Mouse (Mus musculus): ENCODE data around the gene Slc5a9.
"Not testable (repeated sequence)": the region's sequence is repeated elsewhere in the genome, so short reads cannot be mapped to it uniquely, and the experiment has no call there.

The Slc5a9 gene

DNA sequence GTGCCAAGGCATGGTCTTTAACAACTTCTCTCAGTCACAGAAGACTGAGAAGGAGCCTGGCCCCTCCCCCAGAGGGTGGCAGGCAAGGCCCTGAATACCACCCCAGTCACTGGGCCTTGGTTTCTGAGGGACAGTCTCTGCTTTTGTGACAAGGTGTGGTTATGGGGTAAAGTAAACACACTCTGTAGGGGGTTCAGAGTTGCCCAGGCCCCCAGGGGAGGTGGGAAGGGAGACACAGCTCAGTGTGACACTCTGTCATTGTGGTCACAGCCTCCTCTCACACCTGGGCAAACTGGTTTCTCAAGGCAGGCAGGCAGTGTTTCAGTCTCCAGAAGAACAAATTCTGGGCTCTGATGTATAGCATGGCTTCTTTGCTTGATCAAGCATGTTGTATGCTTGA, at the start of gene Slc5a9:
TSS of gene Slc5a9 (minus strand) at position 144 of the 400 bp plus-strand sequence.
- no peak for DNase-seq (ENCODE audit: low read depth, low spot score)

DNA sequence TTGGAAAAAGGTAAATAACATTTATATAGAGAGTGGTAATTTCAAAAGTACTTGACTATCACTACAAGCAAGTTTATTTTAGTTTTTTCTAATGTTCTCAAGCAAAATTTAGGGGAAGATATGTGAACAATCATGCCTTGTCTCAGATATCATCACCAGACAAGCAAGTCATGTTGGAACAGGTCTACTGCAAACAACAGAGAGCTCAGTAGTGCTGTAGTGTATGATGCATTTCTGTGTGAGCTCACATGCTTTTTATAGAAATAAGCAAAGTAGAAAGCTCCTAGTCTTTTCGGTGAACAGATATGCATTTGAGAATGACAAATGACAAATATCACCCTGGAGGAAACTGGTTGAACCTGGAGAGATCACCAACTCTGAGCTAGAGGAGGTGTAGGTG, 16.4 kb upstream of the Slc5a9 start, which contains the start of gene Skint8:
TSS of gene Skint8 (plus strand) at position 301 of the 400 bp plus-strand sequence.
- no peak for DNase-seq (ENCODE audit: low read depth, low spot score)

DNA sequence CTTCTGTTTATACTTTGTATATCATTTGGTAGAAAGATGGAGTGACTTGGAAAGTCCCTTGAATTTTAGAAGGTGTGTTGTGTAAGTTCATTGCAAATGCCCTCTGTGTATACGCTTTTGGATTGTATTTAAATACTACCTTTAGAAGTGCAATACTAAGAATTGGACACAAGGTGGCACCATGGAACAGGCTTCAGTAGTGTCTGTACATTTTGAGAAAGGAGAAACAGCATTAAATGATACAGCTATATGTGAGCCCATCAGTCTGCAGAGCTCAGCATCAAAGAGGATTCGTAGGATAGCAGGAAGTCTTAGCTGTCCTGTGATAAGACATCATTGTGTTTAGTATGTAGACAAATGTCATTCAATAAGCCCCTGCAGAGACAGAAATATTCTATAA, 5.2 kb upstream of the Slc5a9 start:
- DNase-seq (ENCODE audit: low read depth, low spot score), result peak; percentile 11

DNA sequence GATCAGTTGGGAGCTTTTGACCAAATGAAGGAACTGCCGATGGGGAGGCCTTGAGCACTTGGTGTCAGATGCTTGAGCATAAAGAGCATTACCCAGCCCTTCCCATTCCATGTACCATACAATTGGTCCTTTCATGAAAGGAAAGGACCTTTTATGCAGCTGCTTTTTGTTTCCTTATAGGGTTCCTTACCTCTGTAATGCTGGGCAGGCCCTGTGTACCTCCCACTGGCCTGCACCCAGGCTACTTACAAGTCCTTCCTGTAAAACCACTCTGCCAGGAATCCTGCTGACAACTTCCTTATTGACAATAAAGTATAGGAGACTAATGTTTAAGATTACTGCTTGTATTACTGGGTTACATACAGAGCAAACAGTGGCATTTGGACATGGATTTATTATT, 1.2 kb downstream of the Slc5a9 start:
- no peak for DNase-seq (ENCODE audit: low read depth, low spot score)

DNA sequence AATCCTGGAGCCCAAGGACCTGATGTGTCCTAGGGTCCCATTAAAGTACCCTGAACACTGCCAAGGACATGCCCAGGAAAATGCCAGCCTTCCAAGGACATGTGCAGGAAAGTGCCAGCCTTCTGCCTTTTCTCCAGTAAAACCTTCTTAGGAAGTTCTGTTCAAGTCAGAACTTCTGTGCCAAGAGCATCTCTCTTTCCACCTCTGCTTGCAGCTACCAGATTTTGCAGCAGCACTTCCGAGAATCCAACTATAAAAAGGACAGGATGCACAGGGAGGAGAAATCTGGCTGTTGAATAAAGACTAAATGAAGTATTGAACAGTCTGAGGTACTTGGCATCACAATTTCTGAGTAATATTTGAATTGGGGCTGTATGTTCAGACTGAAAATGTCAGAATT, 2.2 kb downstream of the Slc5a9 start:
- not testable (repeated sequence) for DNase-seq (ENCODE audit: low read depth, low spot score)

DNA sequence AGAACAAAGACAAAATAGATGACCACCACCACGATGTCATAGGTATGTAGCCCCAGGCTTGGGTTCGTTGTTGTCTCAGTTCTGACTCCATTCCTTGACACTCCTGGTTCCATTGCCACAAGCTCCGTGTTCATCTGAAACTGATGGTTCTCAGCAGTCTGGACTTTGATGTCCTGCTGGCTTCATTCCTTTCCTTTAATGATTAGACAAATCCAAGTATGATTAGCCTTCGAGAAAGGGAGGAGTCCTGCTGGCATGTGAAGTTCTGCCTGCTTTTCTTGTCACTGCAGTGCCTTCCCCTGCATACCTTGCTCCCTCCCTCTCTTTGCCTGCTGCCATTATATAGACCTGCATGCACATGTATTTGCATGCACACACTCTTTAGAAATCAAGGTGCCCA, 4.2 kb downstream of the Slc5a9 start:
- no peak for DNase-seq (ENCODE audit: low read depth, low spot score)

GRCm38 (mm10) chr4:111897755-111898154, 5.0 kb downstream of the Slc5a9 start:
- DNase-seq (ENCODE audit: low read depth, low spot score), result no peak

- no peak for DNase-seq (ENCODE audit: low read depth, low spot score)
Measured at GRCm38 (mm10) chr4:111892138-111892537, 10.6 kb downstream of the Slc5a9 start.

- DNase-seq (ENCODE audit: low read depth, low spot score), result peak; percentile 26
Measured at GRCm38 (mm10) chr4:111886607-111887006, 16.1 kb downstream of the Slc5a9 start.

DNA sequence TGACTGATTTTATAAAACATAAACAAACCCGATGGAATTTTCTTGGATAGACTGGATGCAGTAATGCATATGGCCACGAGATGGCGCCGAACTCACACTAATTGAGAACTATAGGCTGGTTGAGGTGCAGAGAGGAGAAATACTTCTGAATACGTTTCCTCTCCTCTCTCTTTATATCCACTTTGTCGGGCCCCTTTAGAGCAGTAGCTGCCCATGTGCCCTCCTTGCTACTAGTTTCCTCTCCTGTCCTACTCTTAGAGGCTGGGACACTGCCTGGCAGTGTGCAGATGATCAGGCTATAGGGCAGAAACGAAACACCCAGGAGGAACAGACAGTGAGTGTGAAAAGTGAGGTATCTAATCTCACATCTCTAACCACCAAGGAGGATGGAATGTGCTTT, 16.7 kb downstream of the Slc5a9 start:
- peak; percentile 6 for DNase-seq (ENCODE audit: low read depth, low spot score)

- no peak for DNase-seq (ENCODE audit: low read depth, low spot score)
Measured at GRCm38 (mm10) chr4:111883543-111883942, 19.2 kb downstream of the Slc5a9 start.

GRCm38 (mm10) chr4:111880112-111880875, 22.4 kb downstream of the Slc5a9 start:
- no peak for DNase-seq (ENCODE audit: low read depth, low spot score)

DNA sequence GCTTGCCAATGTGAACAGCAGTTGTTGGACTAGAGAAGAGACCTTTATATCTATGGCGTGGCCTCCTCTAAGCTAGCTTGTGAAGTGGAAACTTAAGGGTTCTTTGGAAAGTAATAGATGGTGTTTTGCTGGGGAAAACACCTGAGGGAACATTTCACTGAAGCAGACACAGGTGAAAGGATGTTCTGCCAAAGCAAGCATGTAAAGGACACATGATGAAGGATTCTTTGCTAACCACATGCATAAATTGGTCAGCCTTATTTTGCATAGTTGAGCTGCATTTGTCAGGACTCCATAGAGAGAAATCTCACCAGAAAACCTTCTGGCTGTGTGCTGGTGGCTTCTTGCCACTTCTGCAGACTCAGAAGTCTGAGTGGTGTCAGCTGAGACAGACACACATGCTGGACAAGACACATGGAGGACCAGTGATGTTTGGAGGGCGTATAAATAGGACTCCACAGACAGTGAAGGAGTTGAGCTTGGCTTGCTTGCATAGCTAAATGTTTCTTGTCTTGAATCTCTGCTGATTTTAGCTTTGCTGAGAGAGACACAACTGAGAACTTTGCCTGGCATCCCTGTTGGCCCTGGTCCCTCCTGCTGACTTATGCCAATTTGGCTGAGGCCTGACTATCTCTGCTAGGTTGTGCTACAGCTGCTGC, 34.8 kb downstream of the Slc5a9 start:
- no peak for DNase-seq (ENCODE audit: low read depth, low spot score)

- DNase-seq (ENCODE audit: low read depth, low spot score), result no peak
Measured at GRCm38 (mm10) chr4:111866701-111867100, 36.0 kb downstream of the Slc5a9 start.

GRCm38 (mm10) chr4:111852626-111853025, 50.1 kb downstream of the Slc5a9 start:
- no peak for DNase-seq (ENCODE audit: low read depth, low spot score)

- no peak for DNase-seq (ENCODE audit: low read depth, low spot score)
Measured at GRCm38 (mm10) chr4:111838882-111839281, 63.8 kb downstream of the Slc5a9 start.
